Mouse (Mus musculus) macrophage (primary cell): Measurements from ENCODE around the gene C1qtnf6. TPM values are rescaled to one million over a fixed set of nuclear protein-coding genes. Genes with fewer than 3 reads are reported as not detected.

ENCODE experiments used
- H3K27ac ChIP-seq: fragments of 350-480 bp; formaldehyde crosslinking; 2 replicates; pipeline ENCODE4 v1.9.0; 2021
- H3K36me3 ChIP-seq: fragments of 350-480 bp; formaldehyde crosslinking; 2 replicates; pipeline ENCODE4 v1.9.0; 2021; ENCODE audit errors: inconsistent target
- H3K4me3 ChIP-seq: fragments of 350-480 bp; formaldehyde crosslinking; 2 replicates; pipeline ENCODE4 v1.9.0; 2021; ENCODE audit errors: inconsistent target
- H3K79me2 ChIP-seq: fragments of 350-480 bp; formaldehyde crosslinking; 2 replicates; pipeline ENCODE4 v1.9.0; 2021; ENCODE audit errors: inconsistent target
- WGBS: methylation state at CpG from one replicate; pipeline ENCODE4 v1.1.7; 2026; ENCODE audit warnings: inconsistent platforms; ENCODE audit not compliant: missing documents; 5-methylcytosine and 5-hydroxymethylcytosine counted together
- polyA plus RNA-seq: library from polyadenylated mRNA; stranded (reverse); fragments of 250-400 nt; gene quantifications from 3 replicates; pipeline ENCODE4 v1.2.4, GENCODE M21; 2018; ENCODE audit warnings: inconsistent platforms

Gene C1qtnf6
- polyA plus RNA-seq, 1 experiment from 2014 or later = 2.9 TPM

GRCm38 (mm10) chr15:78532566-78533345 lies 1.5 kb upstream of the C1qtnf6 start:
- H3K27ac ChIP-seq = no peak overlapping the region
- H3K4me3 ChIP-seq = no peak overlapping the region
- no peaks in the 10 kb centered on the region for H3K36me3 ChIP-seq
- H3K79me2 ChIP-seq = no peaks in the 10 kb centered on the region
- 79% methylated on average over 9 of the region's 10 CpGs for WGBS

- H3K79me2 ChIP-seq = no peaks in the 10 kb centered on the region
- 2% methylated on average over 25 of the region's 25 CpGs for WGBS
- H3K27ac ChIP-seq = no peak overlapping the region
Observed at GRCm38 (mm10) chr15:78531901-78532469, 769 bp upstream of the C1qtnf6 start.

GRCm38 (mm10) chr15:78531451-78531720 lies 170 bp upstream of the C1qtnf6 start:
- Histone ChIP-seq H3K27ac (no peak overlapping the region), H3K36me3 (no peaks in the 10 kb centered on the region), H3K4me3 (no peak overlapping the region), H3K79me2 (no peaks in the 10 kb centered on the region)
- WGBS = 88% methylated on average over 4 of the region's 4 CpGs

More at GRCm38 (mm10) chr15:78531901-78532469, 769 bp upstream of the C1qtnf6 start:
- H3K36me3 ChIP-seq = no peaks in the 10 kb centered on the region
- peak overlapping the region; percentile 6; the same call in 1 of the 2 replicates for H3K4me3 ChIP-seq

- Histone ChIP-seq H3K79me2 (no peaks in the 10 kb centered on the region), H3K27ac (no peak overlapping the region), H3K4me3 (no peak overlapping the region), H3K36me3 (no peaks in the 10 kb centered on the region)
- WGBS = 92% methylated on average over 3 of the region's 3 CpGs
Observed at GRCm38 (mm10) chr15:78530141-78530540, 1.1 kb downstream of the C1qtnf6 start.

- 67% methylated on average over 9 of the region's 15 CpGs for WGBS
- H3K36me3 ChIP-seq = no peaks in the 10 kb centered on the region
- H3K27ac ChIP-seq = 0 out of 2 replicates have a peak overlapping the region, but pooled peaks have one; percentile 7
- peak overlapping the region; percentile 16 for H3K4me3 ChIP-seq
- H3K79me2 ChIP-seq = no peaks in the 10 kb centered on the region
Observed at GRCm38 (mm10) chr15:78529428-78529990, 1.7 kb downstream of the C1qtnf6 start.

GRCm38 (mm10) chr15:78528726-78529411 lies 2.3 kb downstream of the C1qtnf6 start:
- Histone ChIP-seq H3K36me3 (no peaks in the 10 kb centered on the region), H3K4me3 (peak overlapping the region; percentile 16), H3K27ac (peak overlapping the region; percentile 7; the same call in 1 of the 2 replicates), H3K79me2 (no peaks in the 10 kb centered on the region)
- 23% methylated on average over 11 of the region's 11 CpGs for WGBS

GRCm38 (mm10) chr15:78527973-78528372 lies 3.2 kb downstream of the C1qtnf6 start:
- H3K36me3 ChIP-seq = no peaks in the 10 kb centered on the region
- no peak overlapping the region for H3K27ac ChIP-seq
- WGBS = 58% methylated on average over 7 of the region's 7 CpGs
- no peak overlapping the region for H3K4me3 ChIP-seq
- H3K79me2 ChIP-seq = no peaks in the 10 kb centered on the region

- H3K4me3 ChIP-seq = no peak overlapping the region
- no peaks in the 10 kb centered on the region for H3K36me3 ChIP-seq
- 92% methylated on average over 5 of the region's 5 CpGs for WGBS
- H3K27ac ChIP-seq = no peak overlapping the region
- no peaks in the 10 kb centered on the region for H3K79me2 ChIP-seq
Observed at GRCm38 (mm10) chr15:78524163-78524562, 7.1 kb downstream of the C1qtnf6 start.

GRCm38 (mm10) chr15:78521892-78522291 lies 9.3 kb downstream of the C1qtnf6 start:
- H3K4me3 ChIP-seq = no peak overlapping the region
- no peaks in the 10 kb centered on the region for H3K36me3 ChIP-seq
- 56% methylated on average over 6 of the region's 6 CpGs for WGBS
- no peak overlapping the region for H3K27ac ChIP-seq
- no peaks in the 10 kb centered on the region for H3K79me2 ChIP-seq

- Histone ChIP-seq H3K36me3 (no peaks in the 10 kb centered on the region), H3K4me3 (no peak overlapping the region), H3K27ac (no peak overlapping the region), H3K79me2 (no peaks in the 10 kb centered on the region)
- WGBS = 92% methylated on average over 8 of the region's 8 CpGs
Observed at GRCm38 (mm10) chr15:78521331-78521730, 9.9 kb downstream of the C1qtnf6 start.

- Histone ChIP-seq H3K79me2 (no peaks in the 10 kb centered on the region), H3K27ac (no peak overlapping the region), H3K36me3 (no peaks in the 10 kb centered on the region), H3K4me3 (no peak overlapping the region)
- WGBS = 50% methylated on average over 13 of the region's 13 CpGs
Observed at GRCm38 (mm10) chr15:78520112-78520715, 11.0 kb downstream of the C1qtnf6 start.

GRCm38 (mm10) chr15:78518221-78518620 lies 13.0 kb downstream of the C1qtnf6 start:
- WGBS = 51% methylated on average over 7 of the region's 7 CpGs
- Histone ChIP-seq H3K36me3 (no peaks in the 10 kb centered on the region), H3K27ac (no peak overlapping the region)

GRCm38 (mm10) chr15:78515759-78516158 lies 15.5 kb downstream of the C1qtnf6 start:
- Histone ChIP-seq H3K4me3 (no peak overlapping the region), H3K79me2 (no peaks in the 10 kb centered on the region), H3K36me3 (no peaks in the 10 kb centered on the region), H3K27ac (no peak overlapping the region)
- WGBS = 35% methylated on average over 4 of the region's 6 CpGs

More at GRCm38 (mm10) chr15:78518221-78518620, 13.0 kb downstream of the C1qtnf6 start:
- Histone ChIP-seq H3K79me2 (no peaks in the 10 kb centered on the region), H3K4me3 (no peak overlapping the region)

GRCm38 (mm10) chr15:78514393-78515146 lies 16.6 kb downstream of the C1qtnf6 start:
- Histone ChIP-seq H3K79me2 (no peaks in the 10 kb centered on the region), H3K36me3 (no peaks in the 10 kb centered on the region), H3K4me3 (no peak overlapping the region), H3K27ac (no peak overlapping the region)
- WGBS = 31% methylated on average over 7 of the region's 7 CpGs
